Mouse (Mus musculus) thymus, adult 2 months (tissue): ENCODE data around the gene Slc10a2.

Source experiments
- CTCF ChIP-seq: fragments of 200-500 bp; IDR thresholded peaks from 2 replicates; pipeline ENCODE4 v1.5.1; 2012; ENCODE audit warnings: mild to moderate bottlenecking, control low read depth, low read length, moderate library complexity, borderline replicate concordance; ENCODE audit not compliant: control insufficient read depth, poor library complexity, insufficient read depth; ENCODE audit errors: extremely low read depth
- POLR2A ChIP-seq: fragments of 200-500 bp; IDR thresholded peaks from 2 replicates; pipeline ENCODE4 v1.6.1; 2012; ENCODE audit warnings: mild to moderate bottlenecking, low read length, control low read depth, moderate library complexity; ENCODE audit not compliant: control insufficient read depth, poor library complexity, insufficient read depth; ENCODE audit errors: extremely low read depth

DNA sequence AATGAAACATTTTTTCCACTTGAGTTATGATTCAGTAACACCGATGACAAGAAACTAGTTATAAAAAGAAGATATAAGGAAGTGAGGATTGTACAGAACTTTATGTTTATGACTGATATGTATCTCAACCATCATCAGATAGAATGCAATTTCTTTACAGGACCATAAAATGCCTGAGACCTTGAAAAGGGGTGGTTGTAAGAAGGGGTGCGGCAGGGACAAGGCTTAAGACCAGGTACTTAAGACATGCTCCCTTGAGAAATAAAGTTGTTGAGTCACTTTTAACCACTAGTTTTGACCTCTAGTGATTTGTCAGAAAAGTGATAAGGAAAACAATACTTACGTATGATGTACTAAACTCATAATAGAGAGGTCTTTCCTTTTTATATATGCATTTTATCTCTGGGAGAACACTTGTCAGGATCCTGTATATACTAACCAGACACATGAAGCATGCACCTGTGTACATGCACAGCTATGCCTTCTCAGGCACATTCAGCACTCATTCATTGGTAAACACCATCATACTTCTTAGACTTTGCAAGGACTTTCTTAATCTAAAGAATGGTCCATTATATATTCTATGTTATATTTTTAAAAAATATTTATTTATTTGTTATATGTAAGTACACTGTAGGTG lies 31.4 kb downstream of the Slc10a2 start:
- TF ChIP-seq POLR2A = no peak
- no peak for TF ChIP-seq CTCF
